Mouse (Mus musculus): ENCODE data around the gene Lman1l. TPM values are rescaled to one million over a fixed set of nuclear protein-coding genes. Genes with fewer than 3 reads are reported as not detected.
A peak's percentile ranks its signal among the peaks of the same experiment; 100 is the strongest.

The Lman1l gene
- polyA plus RNA-seq, 1 experiment from 2014 or later, result not detected

DNA sequence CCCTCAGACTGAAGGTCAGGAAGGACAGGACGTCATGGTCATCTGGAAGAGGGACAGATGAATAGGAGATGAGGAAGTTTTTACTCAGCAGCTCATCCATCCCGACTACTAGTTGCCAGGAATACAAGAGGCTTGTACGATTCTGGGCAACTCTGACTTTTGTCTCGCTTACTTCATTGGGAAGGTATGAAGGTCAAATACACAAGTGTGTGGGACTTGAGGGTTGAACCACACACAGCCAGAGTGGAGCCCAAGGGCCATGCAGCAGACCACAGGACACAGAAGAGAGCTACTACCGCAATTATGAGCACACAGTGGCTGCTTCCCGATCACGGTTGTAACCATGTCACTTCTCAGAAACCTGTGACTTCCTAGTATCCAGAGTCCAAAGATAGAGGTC lies 8.0 kb downstream of the Lman1l start:
- WGBS, result 77% methylated on average over 7 of the region's 7 CpGs
- Histone ChIP-seq H3K27me3 (no peaks in the 10 kb centered on the region; the same call in 1 of the 2 replicates), H3K36me3 (no peaks in the 10 kb centered on the region), H3K9ac (no peak overlapping the region), H3K4me1 (no peaks in the 10 kb centered on the region), H3K9me3 (replicated peaks) (no peaks in the 10 kb centered on the region), H3K4me3 (replicated peaks) (no peak overlapping the region), H3K27ac (no peak overlapping the region), H3K4me2 (no peak overlapping the region)
- no peak for ATAC-seq (replicated peaks; ENCODE audit: low FRiP score)

DNA sequence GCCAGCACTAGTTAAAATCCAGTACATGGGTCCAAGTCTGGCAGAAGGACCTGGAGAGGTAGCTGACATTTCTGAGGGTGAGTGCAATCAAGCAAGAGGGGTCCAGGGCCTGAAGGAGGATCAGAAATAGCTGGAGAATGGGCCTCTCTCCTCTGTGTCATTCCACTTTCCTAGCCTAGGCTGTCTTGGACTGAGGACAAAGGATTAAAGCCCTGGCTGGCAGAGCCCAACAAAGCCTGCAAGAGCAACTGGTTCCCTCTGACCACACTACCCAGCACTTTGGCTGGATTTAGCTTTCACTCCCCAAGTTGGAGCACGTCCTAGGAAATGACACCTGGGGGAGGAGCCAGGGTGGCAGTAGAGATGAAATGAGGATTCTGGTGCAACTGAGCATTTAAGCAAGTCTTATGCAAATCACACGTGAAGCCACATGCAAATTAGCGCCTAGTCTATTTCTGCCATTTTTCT lies 10.2 kb downstream of the Lman1l start:
- H3K27me3 ChIP-seq, result peaks cover 18% of the 10 kb centered on the region
- no peak overlapping the region for H3K4me2 ChIP-seq
- no peaks in the 10 kb centered on the region for H3K36me3 ChIP-seq
- no peaks in the 10 kb centered on the region for H3K9me3 ChIP-seq (replicated peaks)
- no peak overlapping the region for H3K4me3 ChIP-seq (replicated peaks)
- H3K4me1 ChIP-seq, result peaks cover 6% of the 10 kb centered on the region
- H3K27ac ChIP-seq, result no peak overlapping the region
- whole genome bisulfite sequencing, result 47% methylated on average over 3 of the region's 3 CpGs
- no peak overlapping the region for H3K9ac ChIP-seq
- ATAC-seq (replicated peaks; ENCODE audit: low FRiP score), result no peak

DNA sequence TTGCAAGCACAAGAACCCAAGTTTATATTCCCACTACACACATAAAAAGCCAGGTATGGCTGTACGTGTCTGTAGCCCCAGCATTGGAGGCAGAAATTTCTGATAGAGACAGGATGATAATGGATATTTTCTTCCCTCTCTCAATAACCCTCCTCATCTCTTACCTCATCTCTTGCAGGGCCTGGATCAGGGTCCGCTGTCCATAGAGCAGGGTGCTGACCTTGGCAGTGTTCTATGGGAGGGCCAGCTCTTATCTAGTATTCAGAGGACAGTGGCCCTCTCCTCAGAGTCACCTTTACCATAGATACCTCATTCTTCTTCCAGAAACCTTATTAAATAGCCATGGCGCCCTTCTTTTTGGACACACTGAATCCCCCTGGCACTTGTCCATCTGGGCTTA lies 10.8 kb downstream of the Lman1l start:
- Histone ChIP-seq H3K36me3 (no peaks in the 10 kb centered on the region), H3K9ac (no peak overlapping the region), H3K4me2 (no peak overlapping the region), H3K4me3 (replicated peaks) (no peak overlapping the region), H3K4me1 (peaks cover 6% of the 10 kb centered on the region), H3K9me3 (replicated peaks) (no peaks in the 10 kb centered on the region), H3K27me3 (peaks cover 23% of the 10 kb centered on the region), H3K27ac (no peak overlapping the region)
- WGBS, result 51% methylated on average over 3 of the region's 3 CpGs
- ATAC-seq (replicated peaks; ENCODE audit: low FRiP score), result no peak

DNA sequence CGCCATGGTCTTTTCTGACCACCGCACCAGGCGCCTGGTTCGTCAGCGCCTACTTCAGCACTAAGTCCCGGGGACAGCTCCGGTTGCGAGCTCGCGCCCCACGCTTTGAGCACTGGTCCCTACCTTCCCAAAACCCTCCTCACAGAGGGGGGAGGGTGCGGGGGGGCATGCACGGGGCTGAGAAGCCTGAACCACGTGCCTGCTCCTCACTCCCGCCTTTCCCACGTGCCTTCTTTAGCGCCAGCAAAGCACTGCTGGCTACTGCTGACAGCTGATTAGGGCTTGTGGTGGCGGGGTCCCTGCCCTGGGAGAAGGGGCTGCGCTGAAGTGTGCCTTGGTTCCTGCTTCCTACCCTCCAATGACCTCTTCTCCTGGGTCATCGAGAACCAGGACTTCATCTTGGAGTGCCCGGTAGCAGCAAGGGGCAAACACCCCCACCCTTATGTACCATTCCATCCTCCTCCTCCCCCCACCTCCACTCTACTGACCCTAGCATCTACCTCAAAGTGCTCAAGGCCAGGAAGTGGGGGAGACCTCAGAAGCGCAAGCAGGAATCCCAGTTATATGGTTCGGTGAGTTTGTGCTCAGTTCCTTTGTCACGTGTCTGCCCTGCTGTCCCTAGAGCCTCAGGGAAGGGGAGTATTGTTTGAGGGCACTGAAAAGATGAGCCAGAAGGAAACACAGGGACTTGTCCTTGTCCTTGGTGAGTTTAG lies 14.3 kb downstream of the Lman1l start, which contains the start of gene Cplx3:
Cplx3 (minus strand) TSS at position 143 of the 713 bp plus-strand sequence.
- H3K9me3 ChIP-seq (replicated peaks), result no peaks in the 10 kb centered on the region
- H3K4me2 ChIP-seq, result peak within 1 kb of the TSS; percentile 32
- H3K27ac ChIP-seq, result no peak within 1 kb of the TSS
- H3K4me1 ChIP-seq, result peaks cover 10% of the 10 kb centered on the region
- peak; percentile 62 for ATAC-seq (replicated peaks; ENCODE audit: low FRiP score)
- H3K27me3 ChIP-seq, result peaks cover 27% of the 10 kb centered on the region
- H3K9ac ChIP-seq, result no peak within 1 kb of the TSS
- H3K36me3 ChIP-seq, result no peaks in the 10 kb centered on the region
- 4% methylated on average over 24 of the region's 24 CpGs for WGBS
- H3K4me3 ChIP-seq (replicated peaks), result no peak within 1 kb of the TSS

DNA sequence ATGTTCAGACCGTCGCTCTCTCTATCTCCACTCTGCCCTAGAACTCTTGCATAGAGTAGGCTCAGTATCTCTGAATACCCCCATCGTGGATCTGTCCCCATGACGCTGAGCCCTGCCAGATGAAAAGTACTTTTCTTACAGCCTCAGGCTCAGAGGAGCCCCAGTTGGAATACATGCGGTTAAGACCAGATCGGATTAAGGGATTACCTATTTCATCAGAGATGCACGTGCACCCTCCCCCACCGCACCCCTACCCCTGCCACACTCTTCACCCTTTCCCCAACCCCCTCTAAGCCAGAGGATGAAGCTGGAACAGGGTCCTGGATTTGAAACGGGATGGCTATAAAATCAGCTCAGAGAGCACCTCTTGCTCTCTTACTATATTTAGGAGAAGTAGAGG lies 15.1 kb downstream of the Lman1l start:
- 27% methylated on average over 9 of the region's 9 CpGs for WGBS
- Histone ChIP-seq H3K4me3 (replicated peaks) (no peak overlapping the region), H3K27me3 (peaks cover 27% of the 10 kb centered on the region), H3K9ac (no peak overlapping the region), H3K4me2 (no peak overlapping the region), H3K36me3 (no peaks in the 10 kb centered on the region), H3K9me3 (replicated peaks) (no peaks in the 10 kb centered on the region), H3K27ac (no peak overlapping the region), H3K4me1 (peaks cover 18% of the 10 kb centered on the region)
- no peak for ATAC-seq (replicated peaks; ENCODE audit: low FRiP score)

DNA sequence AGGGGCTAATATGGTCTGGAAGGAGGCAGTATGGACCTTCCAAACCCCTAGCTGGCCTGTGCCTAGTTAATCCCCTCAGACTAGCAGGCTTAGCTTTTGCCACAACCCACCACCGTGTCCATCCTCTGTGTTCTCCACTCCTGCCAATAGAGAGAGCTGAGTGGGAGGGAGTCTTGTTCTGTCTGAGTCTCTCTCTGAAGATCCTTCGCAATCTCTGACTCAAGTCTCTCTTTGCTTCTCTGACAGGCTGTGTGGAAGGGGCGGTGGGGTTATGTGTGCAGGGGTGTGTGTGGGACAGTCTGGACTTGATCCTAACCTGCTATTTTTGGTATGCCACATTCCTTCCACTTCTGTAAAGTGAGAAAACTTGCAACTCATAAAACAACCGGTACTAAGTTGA lies 15.7 kb downstream of the Lman1l start:
- 79% methylated on average over 4 of the region's 4 CpGs for WGBS

DNA sequence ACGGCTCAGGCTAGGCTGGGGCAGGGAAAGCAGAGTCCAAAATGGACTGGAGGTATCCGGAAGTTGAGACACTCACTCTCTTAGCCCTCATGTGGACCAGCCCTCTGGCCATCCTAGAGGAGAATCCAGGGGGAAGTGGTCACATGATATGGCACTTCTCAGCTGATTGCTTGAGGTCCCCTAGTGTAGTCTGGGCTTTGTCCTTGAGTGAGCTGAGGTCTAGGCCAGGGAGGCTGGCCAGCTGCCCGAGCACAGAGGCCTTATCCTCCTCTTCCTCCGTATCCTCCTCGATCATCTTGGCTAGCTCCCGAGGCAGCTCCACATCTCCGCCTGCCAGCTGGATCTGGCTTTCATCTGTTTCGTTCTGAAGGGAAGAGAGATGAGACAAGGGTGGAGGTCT lies 18.5 kb downstream of the Lman1l start:
- ATAC-seq (replicated peaks; ENCODE audit: low FRiP score), result no peak
- no peak overlapping the region for H3K4me2 ChIP-seq
- no peaks in the 10 kb centered on the region for H3K36me3 ChIP-seq
- H3K4me3 ChIP-seq (replicated peaks), result no peak overlapping the region
- no peak overlapping the region for H3K9ac ChIP-seq
- no peak overlapping the region for H3K27ac ChIP-seq
- WGBS, result 61% methylated on average over 8 of the region's 8 CpGs
- H3K4me1 ChIP-seq, result peaks cover 41% of the 10 kb centered on the region
- no peaks in the 10 kb centered on the region for H3K9me3 ChIP-seq (replicated peaks)
- H3K27me3 ChIP-seq, result peaks cover 25% of the 10 kb centered on the region

More for the DNA sequence above, 15.7 kb downstream of the Lman1l start:
- H3K36me3 ChIP-seq, result no peaks in the 10 kb centered on the region
- peaks cover 19% of the 10 kb centered on the region for H3K4me1 ChIP-seq
- H3K9me3 ChIP-seq (replicated peaks), result no peaks in the 10 kb centered on the region
- peaks cover 27% of the 10 kb centered on the region for H3K27me3 ChIP-seq
- no peak overlapping the region for H3K9ac ChIP-seq
- no peak for ATAC-seq (replicated peaks; ENCODE audit: low FRiP score)
- no peak overlapping the region for H3K4me3 ChIP-seq (replicated peaks)
- H3K4me2 ChIP-seq, result no peak overlapping the region
- no peak overlapping the region for H3K27ac ChIP-seq

DNA sequence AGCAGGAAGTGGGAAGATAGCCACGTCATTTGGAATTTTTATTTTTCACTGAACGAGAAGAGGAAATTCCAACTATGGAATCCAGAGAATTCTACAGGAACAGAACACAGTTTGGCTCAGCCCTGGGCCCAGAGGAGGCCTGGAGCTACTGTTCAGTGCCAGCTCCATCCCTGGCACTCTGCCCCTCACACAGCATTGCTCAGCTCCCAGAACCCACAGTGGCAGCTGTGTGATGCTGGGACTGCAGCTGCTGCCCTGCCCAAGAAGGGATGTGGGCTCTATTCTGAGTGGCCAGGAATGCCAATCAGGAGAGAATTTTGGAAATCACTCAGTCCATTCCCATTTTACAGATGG lies 19.2 kb downstream of the Lman1l start:
- peaks cover 18% of the 10 kb centered on the region; the same call in 1 of the 2 replicates for H3K27me3 ChIP-seq
- H3K9me3 ChIP-seq (replicated peaks), result no peaks in the 10 kb centered on the region
- peaks cover 40% of the 10 kb centered on the region for H3K4me1 ChIP-seq
- no peak overlapping the region for H3K27ac ChIP-seq
- ATAC-seq (replicated peaks; ENCODE audit: low FRiP score), result no peak
- WGBS, result 45% methylated on average over 2 of the region's 2 CpGs
- H3K4me2 ChIP-seq, result no peak overlapping the region
- H3K36me3 ChIP-seq, result no peaks in the 10 kb centered on the region
- H3K9ac ChIP-seq, result no peak overlapping the region
- H3K4me3 ChIP-seq (replicated peaks), result no peak overlapping the region

DNA sequence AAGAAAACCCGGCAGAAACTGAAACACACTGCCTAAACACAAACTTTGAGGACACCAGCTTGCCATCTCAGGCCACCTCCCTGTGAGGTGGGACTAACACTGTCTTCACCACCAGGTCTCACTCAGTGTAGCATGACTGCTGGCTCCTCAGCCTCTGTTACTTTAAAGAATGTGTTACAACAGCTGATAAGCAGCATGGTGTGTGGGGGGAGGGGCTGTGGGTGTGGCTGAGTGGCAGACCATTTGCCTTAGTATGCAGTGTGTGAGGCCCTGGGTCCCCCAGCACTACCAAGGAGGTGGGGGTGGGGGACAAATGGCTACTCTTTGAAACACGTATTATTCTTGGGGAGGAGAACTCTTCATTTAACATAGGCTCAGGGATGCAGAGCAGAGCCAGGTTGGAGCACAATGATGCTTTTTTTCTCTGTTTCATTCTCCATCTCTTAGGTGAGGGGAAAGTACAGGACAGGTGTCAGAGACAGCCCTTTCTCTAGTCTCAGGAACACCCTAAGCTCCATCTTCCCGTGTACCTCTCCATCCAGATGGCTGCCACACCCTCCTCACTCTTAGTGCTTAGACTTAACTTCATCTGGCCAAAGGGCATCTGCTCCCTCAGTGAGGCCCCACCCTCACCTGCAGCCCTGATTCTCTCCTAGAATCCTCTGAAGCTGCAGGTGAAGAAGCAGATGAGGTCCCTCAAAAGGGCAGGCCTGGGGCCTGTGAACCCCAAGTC lies 19.8 kb downstream of the Lman1l start:
- ATAC-seq (replicated peaks; ENCODE audit: low FRiP score), result no peak; the same call in 1 of the 2 replicates
- Histone ChIP-seq H3K27me3 (peaks cover 14% of the 10 kb centered on the region; the same call in 1 of the 2 replicates), H3K4me1 (peaks cover 37% of the 10 kb centered on the region), H3K27ac (no peak overlapping the region), H3K4me3 (replicated peaks) (no peak overlapping the region), H3K9me3 (replicated peaks) (no peaks in the 10 kb centered on the region), H3K9ac (no peak overlapping the region), H3K4me2 (no peak overlapping the region), H3K36me3 (0 out of 2 replicates have a peak, but pooled peaks cover 3% of the 10 kb centered on the region)
- WGBS, result 12% methylated on average over 3 of the region's 3 CpGs

DNA sequence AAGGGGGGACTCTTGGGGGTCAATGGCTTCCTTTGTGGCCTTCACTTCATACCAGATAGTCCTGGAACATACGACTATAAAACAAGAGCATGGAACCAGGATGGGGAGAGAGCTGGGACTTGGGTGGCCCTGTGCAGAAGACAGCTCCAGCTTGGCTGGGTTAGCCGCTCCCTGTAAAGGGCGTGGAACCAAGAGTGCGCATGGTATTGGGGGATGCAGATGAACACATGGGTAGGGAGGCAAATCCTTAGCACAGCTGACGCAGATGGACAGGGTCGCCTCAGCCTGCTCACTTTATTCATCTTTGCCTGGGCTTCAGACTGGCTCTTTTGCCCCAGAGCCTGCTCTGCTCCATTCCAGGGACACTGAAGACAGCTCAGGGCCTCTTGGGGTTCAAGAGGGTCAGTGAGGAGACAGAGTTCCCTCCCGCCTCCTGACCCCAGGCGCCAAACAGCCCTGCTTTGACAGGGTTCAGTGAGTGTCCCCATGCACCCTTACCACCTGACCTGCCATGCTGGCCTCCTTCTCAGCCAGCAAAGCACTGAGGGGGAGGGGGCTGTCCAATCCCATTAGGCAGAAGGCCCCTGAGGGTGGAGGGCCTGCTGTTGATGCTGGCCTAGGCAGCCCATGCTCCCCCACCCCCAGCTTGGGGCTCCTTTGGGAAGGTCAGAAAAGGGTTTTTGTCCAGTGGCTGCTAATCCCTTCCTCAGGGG lies 21.6 kb downstream of the Lman1l start:
- peaks cover 3% of the 10 kb centered on the region; the same call in 1 of the 2 replicates for H3K27me3 ChIP-seq
- 0 out of 2 replicates have a peak, but pooled peaks have one; percentile 53 for ATAC-seq (replicated peaks; ENCODE audit: low FRiP score)
- H3K27ac ChIP-seq, result no peak overlapping the region
- no peak overlapping the region for H3K4me3 ChIP-seq (replicated peaks)
- peaks cover 42% of the 10 kb centered on the region for H3K4me1 ChIP-seq
- H3K9me3 ChIP-seq (replicated peaks), result no peaks in the 10 kb centered on the region
- 47% methylated on average over 8 of the region's 8 CpGs for WGBS
- no peak overlapping the region for H3K9ac ChIP-seq
- H3K4me2 ChIP-seq, result no peak overlapping the region
- peaks cover 18% of the 10 kb centered on the region for H3K36me3 ChIP-seq

DNA sequence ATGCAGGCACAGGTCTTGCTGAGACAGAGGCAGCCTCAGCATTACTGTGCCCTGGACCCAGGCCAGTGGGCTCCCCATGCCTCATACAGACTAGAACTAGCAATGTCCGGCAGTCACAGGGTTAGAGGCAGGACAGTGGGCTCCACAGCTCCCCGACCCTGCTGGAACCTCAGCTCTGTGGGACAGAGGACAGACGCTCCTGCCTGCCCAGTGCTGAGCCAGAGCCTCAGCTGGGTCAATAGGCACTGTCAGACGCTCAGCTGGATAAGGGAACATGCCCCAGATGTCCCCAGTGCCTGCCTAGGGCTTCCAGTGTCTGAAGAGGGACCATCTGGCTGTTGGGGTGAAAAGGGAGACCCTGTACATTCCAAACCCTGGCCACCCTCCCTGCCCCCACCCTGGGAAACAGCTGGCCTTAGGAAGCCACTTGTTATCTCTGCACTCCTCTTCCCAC lies 22.6 kb downstream of the Lman1l start:
- no peak for ATAC-seq (replicated peaks; ENCODE audit: low FRiP score)
- Histone ChIP-seq H3K4me3 (replicated peaks) (no peak overlapping the region), H3K27ac (no peak overlapping the region), H3K9me3 (replicated peaks) (no peaks in the 10 kb centered on the region), H3K4me2 (no peak overlapping the region), H3K36me3 (peaks cover 23% of the 10 kb centered on the region), H3K27me3 (no peaks in the 10 kb centered on the region), H3K9ac (no peak overlapping the region), H3K4me1 (peaks cover 52% of the 10 kb centered on the region)
- 30% methylated on average over 4 of the region's 4 CpGs for WGBS

DNA sequence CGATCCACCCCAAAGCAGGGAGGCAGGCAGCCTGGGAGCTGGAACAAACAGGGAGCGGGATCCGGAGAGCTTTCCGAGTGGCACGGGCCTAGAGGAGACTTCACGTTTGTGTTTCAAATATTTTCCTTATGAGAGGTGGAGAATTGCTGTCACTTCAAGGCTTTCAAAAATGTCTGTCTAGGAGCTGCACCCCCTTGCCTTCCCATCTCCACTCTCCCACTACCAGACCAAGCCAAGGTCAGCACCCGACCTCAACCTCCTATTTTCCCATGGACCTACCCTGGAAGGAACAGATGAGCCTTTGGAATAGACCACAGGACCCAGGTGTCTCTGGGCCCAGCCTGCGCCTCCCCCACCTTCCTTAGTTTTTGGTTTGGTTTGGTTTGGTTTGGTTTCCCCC lies 23.3 kb downstream of the Lman1l start:
- 85% methylated on average over 8 of the region's 8 CpGs for WGBS
- Histone ChIP-seq H3K9ac (no peak overlapping the region), H3K4me2 (no peak overlapping the region), H3K27me3 (no peaks in the 10 kb centered on the region), H3K27ac (no peak overlapping the region), H3K9me3 (replicated peaks) (no peaks in the 10 kb centered on the region), H3K4me3 (replicated peaks) (no peak overlapping the region), H3K4me1 (peaks cover 52% of the 10 kb centered on the region), H3K36me3 (peaks cover 27% of the 10 kb centered on the region)
- no peak for ATAC-seq (replicated peaks; ENCODE audit: low FRiP score)

All from kidney, embryonic 15.5 days (tissue).